Mouse (Mus musculus) embryonic facial prominence, embryonic 10.5 days (tissue): ENCODE measurements around the gene Esr1. TPM values are rescaled to one million over a fixed set of nuclear protein-coding genes. Genes with fewer than 3 reads are reported as not detected.

Experiments used
- DNase-seq: peaks from one replicate; pipeline ENCODE4 v3.0.0-alpha.2; 2017; ENCODE audit warnings: low spot score
- H3K27ac ChIP-seq: fragments of 300-500 bp; sonication (generic); replicated peaks from 2 replicates; pipeline ENCODE4 v1.5.1; 2016; ENCODE audit warnings: mild to moderate bottlenecking
- H3K27me3 ChIP-seq: fragments of 300-500 bp; sonication (generic); replicated peaks from 2 replicates; pipeline ENCODE4 v1.6.1; 2016; ENCODE audit warnings: low read depth, mild to moderate bottlenecking; ENCODE audit not compliant: poor library complexity, severe bottlenecking
- H3K36me3 ChIP-seq: fragments of 300-500 bp; sonication (generic); replicated peaks from 2 replicates; pipeline ENCODE4 v1.6.1; 2016; ENCODE audit warnings: mild to moderate bottlenecking, moderate library complexity
- H3K4me1 ChIP-seq: fragments of 300-500 bp; sonication (generic); 2 replicates; pipeline ENCODE4 v1.6.1; 2016
- H3K4me3 ChIP-seq: fragments of 300-500 bp; sonication (generic); 2 replicates; pipeline ENCODE4 v1.5.1; 2016; ENCODE audit warnings: mild to moderate bottlenecking, moderate library complexity
- H3K9me3 ChIP-seq: fragments of 300-500 bp; sonication (generic); 2 replicates; pipeline ENCODE4 v1.6.1; 2016; ENCODE audit warnings: mild to moderate bottlenecking
- WGBS: fragments of 180-500 bp; shearing (Covaris S2); methylation state at CpG from one replicate; pipeline ENCODE4 v1.1.7; 2016; 5-methylcytosine and 5-hydroxymethylcytosine counted together
- polyA plus RNA-seq: library from polyadenylated mRNA; unstranded; fragments of >200 nt; fragmentation: Nextera tagmentation; extraction: Ambion mirVana; gene quantifications from 2 replicates; pipeline ENCODE4 v1.2.1, GENCODE M21; 2016

The Esr1 gene
- polyA plus RNA-seq, 1 experiment from 2014 or later = 0.07 TPM

- no peak for DNase-seq
- H3K4me1 ChIP-seq = no peaks in the 10 kb centered on the region
- 68% methylated on average over 15 of the region's 15 CpGs for WGBS
These were observed 421.0 kb downstream of the Esr1 start for GRCm38 (mm10) chr10:5032192-5033048.

GRCm38 (mm10) chr10:5041254-5041653 lies 429.9 kb downstream of the Esr1 start:
- 82% methylated on average over 8 of the region's 8 CpGs for WGBS
- no peaks in the 10 kb centered on the region for H3K4me1 ChIP-seq
- H3K36me3 ChIP-seq = no peaks in the 10 kb centered on the region
- H3K27me3 ChIP-seq = no peaks in the 10 kb centered on the region
- no peak overlapping the region for H3K4me3 ChIP-seq
- no peak for DNase-seq
- no peaks in the 10 kb centered on the region for H3K9me3 ChIP-seq
- no peak overlapping the region for H3K27ac ChIP-seq

More at GRCm38 (mm10) chr10:5032192-5033048, 421.0 kb downstream of the Esr1 start:
- no peak overlapping the region for H3K4me3 ChIP-seq
- H3K36me3 ChIP-seq = no peaks in the 10 kb centered on the region; the same call in 1 of the 2 replicates
- no peaks in the 10 kb centered on the region for H3K9me3 ChIP-seq
- H3K27ac ChIP-seq = no peak overlapping the region
- H3K27me3 ChIP-seq = no peaks in the 10 kb centered on the region

- Histone ChIP-seq H3K27me3 (no peaks in the 10 kb centered on the region), H3K9me3 (no peaks in the 10 kb centered on the region), H3K27ac (no peak overlapping the region), H3K4me3 (no peak overlapping the region), H3K36me3 (0 out of 2 replicates have a peak, but pooled peaks cover 5% of the 10 kb centered on the region), H3K4me1 (no peaks in the 10 kb centered on the region)
- no peak for DNase-seq
- WGBS = 90% methylated on average over 8 of the region's 8 CpGs
These were observed 433.1 kb downstream of the Esr1 start for GRCm38 (mm10) chr10:5044481-5044880.

- Histone ChIP-seq H3K4me3 (no peak overlapping the region), H3K36me3 (0 out of 2 replicates have a peak, but pooled peaks cover 5% of the 10 kb centered on the region), H3K27ac (no peak overlapping the region), H3K4me1 (no peaks in the 10 kb centered on the region), H3K9me3 (no peaks in the 10 kb centered on the region), H3K27me3 (no peaks in the 10 kb centered on the region)
- WGBS = 88% methylated on average over 7 of the region's 7 CpGs
- DNase-seq = no peak
These were observed 433.8 kb downstream of the Esr1 start for GRCm38 (mm10) chr10:5045213-5045612.

- no peaks in the 10 kb centered on the region for H3K9me3 ChIP-seq
- no peak overlapping the region for H3K4me3 ChIP-seq
- WGBS = 92% methylated on average over 5 of the region's 5 CpGs
- H3K4me1 ChIP-seq = no peaks in the 10 kb centered on the region
- H3K27me3 ChIP-seq = no peaks in the 10 kb centered on the region
- no peak overlapping the region for H3K27ac ChIP-seq
- 0 out of 2 replicates have a peak, but pooled peaks cover 5% of the 10 kb centered on the region for H3K36me3 ChIP-seq
- no peak for DNase-seq
These were observed 434.3 kb downstream of the Esr1 start for GRCm38 (mm10) chr10:5045671-5046070.

Other genes starting within 250 kb of the Esr1 start
- gene Zbtb2, start 223.5 kb upstream of the Esr1 start, polyA plus RNA-seq = 18.8 and 22.7 TPM in 2 replicates
- gene Rmnd1, start 179.2 kb upstream of the Esr1 start, polyA plus RNA-seq = 46.5 and 52.5 TPM in 2 replicates
- gene Armt1, start 179.1 kb upstream of the Esr1 start, polyA plus RNA-seq = 27.4 and 29.5 TPM in 2 replicates
- 0.10 and 0.15 TPM in 2 replicates for gene Ccdc170, start 129.1 kb upstream of the Esr1 start, polyA plus RNA-seq